Mouse (Mus musculus) adrenal gland, postnatal 36 days (tissue): ENCODE measurements around the gene Sys1. TPM values are rescaled to one million over a fixed set of nuclear protein-coding genes. Genes with fewer than 3 reads are reported as not detected.

Experiments used
- DNase-seq, 2 experiments: peaks; one replicate each; pipeline ENCODE4 v3.0.0; 2021; ENCODE audit warnings: mixed read lengths in 1 of 2
- total RNA-seq, 2 experiments: library from RNA; stranded (reverse); gene quantifications; 2 replicates each; pipeline ENCODE4 v1.2.3; 2021

Gene Sys1
- total RNA-seq, 2 experiments from 2014 or later = 28.3 to 33.2 TPM

- DNase-seq = no peak
Observed at GRCm38 (mm10) chr2:164497691-164498268, 41.0 kb downstream of the Sys1 start.

- no peak for DNase-seq
Observed at GRCm38 (mm10) chr2:164499317-164499716, 42.6 kb downstream of the Sys1 start.

DNA sequence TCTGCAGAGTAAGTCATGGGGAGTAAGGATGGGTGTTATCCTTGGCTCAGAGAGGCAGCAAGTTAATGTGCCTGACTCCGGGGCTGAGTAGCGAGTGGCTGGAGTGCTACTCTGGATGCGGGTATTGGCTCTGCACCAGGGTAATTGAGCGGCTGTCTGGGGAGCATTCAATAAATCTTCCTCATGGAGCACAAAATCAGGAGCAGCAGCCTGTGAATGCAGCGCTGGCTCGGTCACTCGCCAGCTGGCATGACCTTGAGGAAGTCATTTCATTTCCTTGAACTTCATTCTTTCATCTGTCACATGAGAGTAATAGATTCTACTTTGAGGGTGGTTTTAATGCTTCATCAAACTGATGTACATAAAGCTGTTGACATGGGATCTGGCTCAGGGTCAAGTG, 43.7 kb downstream of the Sys1 start:
- peak; percentile 83 for DNase-seq

GRCm38 (mm10) chr2:164504919-164505318, 48.2 kb downstream of the Sys1 start:
- no peak for DNase-seq

- no peak for DNase-seq
Observed at GRCm38 (mm10) chr2:164505619-164506347, 49.0 kb downstream of the Sys1 start.

DNA sequence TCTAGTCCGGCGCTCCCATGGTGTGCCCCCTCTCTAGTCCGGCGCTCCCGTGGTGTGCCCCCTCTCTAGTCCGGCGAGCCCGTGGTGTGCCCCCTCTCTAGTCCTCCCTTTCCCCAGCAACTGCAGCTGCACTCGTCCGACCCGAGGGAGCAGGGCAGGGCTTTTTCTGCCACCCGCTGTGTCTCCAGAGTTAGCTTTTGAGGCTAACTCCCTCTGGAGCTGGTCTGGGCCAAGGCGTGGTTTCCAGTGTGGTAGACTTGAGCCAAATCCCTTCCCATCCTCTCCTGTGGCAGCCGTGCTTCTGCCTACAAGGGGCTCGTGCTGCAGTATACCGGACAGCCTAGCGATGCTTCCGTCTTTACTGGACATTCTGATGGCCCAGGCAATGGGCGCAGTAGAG, 51.0 kb downstream of the Sys1 start:
- no peak for DNase-seq

DNA sequence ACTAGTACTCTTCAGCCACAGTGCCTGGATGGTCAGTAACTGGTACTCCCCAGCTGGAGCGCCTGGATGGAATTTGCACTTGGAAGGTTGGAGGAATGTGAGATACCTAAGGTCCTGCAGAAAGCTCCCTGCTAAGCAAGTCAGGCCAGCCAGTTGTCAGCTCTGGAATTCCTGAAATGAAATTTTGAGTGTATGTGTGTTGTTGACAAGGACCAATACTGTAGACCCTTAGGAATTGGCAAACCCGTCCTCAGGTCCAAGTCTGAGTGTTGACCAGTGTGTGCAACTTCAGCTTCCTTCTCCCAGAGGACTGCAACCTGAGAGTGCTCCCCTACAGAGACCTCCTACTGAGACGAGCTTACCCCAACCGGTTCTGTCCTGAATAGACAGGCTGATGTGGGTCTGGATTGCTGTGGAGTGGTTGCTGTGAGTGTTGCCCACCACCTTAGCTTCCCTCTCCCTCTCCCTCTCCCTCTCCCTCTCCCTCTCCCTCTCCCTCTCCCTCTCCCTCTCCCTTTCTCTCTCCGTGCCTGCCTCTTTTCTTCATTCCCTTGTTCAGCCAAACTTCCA, 53.9 kb downstream of the Sys1 start:
- DNase-seq = no peak

DNA sequence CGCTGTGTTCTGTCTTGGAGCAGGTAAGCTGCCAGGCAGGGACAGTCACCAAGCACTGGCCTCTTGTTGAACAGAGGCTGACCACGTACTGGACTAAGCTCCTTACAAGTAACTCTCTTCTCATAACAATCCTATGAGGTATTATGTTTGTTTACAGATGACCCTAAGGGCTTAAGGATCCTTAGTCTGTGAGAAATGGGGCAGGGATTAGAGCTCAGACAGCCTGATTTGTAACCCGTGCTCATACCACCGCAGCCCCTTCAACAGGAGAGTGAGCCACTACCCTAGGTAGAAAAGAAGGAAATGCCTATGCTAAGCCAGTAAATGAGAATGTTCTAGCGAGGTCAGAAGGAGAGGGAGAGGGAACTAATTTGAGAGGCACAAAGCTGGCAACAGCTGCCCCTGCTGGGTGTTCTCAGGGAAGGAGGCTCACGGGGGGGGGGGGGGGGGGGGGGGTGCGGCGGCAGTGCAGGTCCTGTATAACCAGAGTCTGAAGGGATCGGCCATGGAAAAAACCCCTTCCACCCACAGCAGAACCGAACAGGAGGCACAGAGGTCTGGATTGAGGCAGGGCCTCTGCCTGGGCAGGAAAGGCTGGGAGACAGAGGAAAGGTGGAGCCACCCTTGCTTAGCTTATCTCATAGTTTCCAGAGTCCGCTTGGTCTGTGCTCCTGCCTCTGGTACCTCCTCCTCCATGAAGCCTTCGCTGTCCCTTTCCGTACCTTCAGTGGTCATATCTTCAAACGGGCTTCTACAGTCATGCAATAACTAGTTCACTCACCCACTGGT, 55.6 kb downstream of the Sys1 start:
- no peak for DNase-seq

DNA sequence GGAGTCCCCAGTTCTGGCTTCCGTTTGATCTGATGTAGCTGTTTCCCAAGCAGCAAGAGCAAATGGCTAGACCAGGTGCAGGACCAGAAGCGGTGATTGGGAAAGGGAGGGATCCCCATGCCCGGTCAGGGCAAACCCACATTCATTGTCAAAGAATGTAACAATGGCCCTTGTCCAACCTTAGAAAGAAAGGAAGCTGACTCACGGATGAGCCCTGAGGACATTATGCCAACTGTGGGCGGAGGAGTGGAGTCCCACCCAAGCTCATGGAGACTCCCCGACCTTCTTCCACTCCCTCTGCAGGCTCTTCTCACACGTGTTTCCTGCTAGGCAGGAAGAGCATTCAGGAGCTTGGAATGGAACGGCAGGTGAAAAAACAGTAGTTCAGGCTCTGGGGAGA, 56.6 kb downstream of the Sys1 start:
- peak; percentile 68 to 70 for DNase-seq

GRCm38 (mm10) chr2:164514916-164515315, 58.2 kb downstream of the Sys1 start:
- DNase-seq = no peak

DNA sequence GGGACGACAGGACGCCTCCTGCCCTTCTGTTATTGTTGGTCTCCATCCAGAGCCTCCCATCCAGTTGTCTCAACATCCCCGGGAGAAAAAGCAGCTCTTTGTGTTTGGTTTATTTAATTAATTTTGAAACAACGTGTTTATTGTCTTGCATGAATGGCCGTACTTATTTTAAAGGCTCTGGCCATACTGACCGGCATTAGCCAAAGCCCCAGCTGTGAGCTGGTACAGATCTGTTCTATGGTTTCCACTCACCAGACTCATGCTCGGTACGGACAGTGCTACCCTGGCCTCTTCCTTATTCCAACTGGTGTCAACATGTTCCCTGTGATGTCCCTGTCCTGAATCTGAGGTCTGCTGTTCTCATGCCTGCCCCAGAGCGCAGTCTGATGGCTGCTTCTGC, 59.1 kb downstream of the Sys1 start:
- no peak for DNase-seq

GRCm38 (mm10) chr2:164516592-164516991, 59.8 kb downstream of the Sys1 start:
- no peak for DNase-seq

DNA sequence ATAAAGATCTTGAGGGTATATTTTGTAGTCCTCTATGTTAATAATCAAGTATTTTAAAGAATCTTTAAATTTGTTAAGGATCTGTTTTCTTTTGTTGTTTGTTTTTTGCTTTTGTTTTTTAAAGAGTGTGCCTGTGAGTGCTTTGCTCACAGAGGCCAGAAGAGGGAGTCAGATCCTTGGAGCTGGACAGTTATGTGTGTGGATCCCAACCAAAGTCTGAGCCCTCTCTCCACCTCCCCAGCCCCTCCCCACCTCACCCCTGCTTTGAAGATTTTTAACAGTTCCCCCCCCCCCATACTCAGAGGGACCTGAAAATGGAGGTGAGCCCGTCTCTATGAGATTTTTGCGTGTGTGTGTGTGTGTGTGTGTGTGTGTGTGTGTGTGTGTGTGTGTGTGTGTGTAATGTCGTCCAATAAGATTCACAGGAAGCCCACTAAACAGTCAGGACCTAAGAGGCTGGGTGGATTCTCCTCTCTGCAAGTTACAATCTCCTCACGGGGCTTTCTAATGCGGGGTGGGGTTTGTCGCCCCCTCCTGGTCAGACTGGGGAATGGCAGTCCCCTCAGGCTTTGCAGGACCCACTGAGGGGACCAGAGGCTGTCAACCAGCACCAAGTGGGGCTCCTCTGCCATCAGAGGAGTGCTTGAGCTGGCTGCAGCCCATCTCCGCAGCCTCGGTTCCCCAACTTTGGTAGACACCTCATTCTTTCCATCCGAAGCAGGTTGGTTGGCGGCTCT, 60.9 kb downstream of the Sys1 start:
- DNase-seq = peak; percentile 75 to 79

DNA sequence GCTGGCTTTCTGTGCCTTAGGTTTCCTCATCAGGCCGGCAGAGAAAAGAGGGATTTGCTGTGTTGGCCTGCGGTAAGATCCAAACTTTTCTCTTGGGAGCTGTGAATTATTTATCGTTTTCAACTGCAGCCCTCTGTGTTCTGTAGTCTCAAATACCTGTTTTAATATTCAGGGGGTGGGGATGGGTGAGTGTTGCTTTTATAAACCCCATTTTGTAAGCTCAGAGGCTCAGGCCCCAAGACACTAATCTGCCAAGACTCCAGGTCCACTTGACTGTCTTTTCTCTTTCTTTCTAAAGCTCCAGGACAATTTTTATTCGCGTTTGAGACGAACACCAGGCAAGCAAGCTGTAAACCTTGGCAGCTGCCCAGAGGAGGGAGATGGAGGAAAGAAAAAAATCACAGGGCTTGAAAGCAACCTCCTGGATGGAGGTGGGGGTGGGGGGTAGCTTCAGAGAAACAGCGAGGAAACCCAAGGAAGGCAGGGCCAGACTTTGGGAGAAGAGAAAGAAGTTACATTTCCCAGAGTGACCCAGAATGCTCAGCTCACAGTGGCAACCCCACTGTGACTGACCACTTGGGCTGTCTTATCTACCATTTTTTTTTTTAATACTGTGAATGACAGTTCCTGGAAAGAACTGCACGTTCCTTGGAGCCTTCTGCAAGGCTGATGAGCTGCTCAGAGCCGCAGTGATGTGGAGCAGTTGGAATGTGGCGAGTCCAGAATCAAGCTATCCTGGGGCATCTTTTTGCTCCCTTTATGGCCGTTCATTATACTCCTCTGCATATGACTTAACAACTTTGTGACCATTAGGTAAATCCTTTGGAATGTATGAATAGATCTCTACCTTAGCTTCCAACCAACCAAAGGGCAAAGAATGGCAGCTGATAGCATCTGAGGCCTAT, 61.8 kb downstream of the Sys1 start:
- no peak for DNase-seq

GRCm38 (mm10) chr2:164519171-164519526, 62.4 kb downstream of the Sys1 start:
- DNase-seq = no peak

DNA sequence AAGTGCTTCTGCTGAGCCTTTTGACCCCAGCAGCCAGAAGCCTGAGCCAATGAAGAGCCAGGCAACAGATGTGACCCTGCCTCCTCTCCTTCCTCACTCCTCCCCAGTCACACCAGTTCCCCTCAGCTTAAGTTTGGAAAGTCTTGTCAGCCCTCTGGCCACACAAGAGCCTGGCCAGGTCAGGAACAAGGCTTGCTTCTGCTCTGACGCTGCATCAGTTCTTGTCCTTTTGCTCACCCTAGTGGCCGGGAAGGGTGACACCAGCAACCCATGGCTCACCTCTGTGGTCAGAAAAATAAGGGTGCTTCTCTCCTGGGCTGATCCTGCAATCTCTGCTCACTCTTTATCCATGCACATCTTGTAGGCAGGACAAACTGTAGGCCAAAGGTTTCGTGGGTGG, 64.0 kb downstream of the Sys1 start:
- peak; percentile 69 to 81 for DNase-seq

DNA sequence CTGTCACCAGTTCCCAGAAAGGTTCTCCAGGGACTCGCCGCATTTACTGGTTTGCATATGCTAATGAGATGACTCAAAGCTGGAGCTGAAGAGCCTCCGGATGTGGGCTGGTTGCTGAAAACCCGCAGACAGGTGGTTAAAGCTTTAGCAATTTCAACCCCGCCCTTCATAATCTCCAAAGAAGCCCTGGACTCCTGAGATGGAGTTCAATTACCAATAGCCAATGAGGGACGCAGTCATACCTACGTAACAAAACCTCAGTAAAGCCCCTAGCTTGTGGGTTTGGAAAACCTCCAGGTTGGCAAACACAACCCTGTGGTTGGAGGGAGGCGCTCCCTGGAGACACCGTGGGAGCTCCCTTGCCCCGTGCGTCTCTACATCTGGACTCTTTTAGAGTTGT, 65.1 kb downstream of the Sys1 start:
- DNase-seq = no peak

DNA sequence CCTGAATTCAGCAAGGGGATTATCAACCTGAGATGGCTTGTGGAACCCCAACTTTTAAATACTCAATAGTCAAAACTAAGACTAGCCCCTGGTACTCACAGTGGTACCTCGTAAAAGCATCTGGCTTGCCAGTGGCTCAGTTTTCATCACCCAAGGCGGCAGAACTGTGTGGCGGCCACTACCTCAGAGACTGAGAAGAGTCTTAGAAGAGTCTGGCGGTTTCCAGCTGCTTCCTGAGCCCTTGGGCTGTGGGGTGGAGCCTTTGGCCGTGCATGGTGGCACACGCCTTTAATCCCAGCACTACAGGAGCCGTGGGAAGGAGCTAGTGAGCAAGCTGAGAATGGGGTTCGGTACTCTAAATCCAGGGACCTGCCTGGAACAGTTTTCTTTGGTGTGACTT, 65.5 kb downstream of the Sys1 start:
- DNase-seq = no peak

GRCm38 (mm10) chr2:164523301-164523773, 66.6 kb downstream of the Sys1 start:
- DNase-seq = no peak

DNA sequence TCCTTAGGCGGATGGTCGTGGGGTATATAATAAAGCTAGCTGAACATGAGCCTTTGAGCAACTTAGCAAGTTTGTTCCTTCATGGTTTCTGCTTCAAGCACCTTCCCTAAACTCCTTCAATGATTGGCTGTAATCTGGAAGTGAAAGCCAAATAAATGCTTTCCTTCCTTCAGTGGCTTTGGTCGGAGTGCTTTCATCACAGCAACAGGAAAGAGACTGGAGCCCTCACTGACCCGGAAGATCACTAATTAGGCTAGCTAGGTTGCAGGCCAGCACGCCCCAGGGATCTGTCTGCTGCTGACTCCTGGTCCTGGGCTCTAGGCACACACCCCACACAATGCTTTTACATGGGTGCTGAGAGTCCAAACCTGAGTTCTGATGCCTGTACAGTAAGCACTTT, 71.8 kb downstream of the Sys1 start:
- DNase-seq = no peak
